Mouse (Mus musculus) 416B (cell line): Measurements from ENCODE around the gene Gm17359.

Experiments
- DNase-seq: peaks from one replicate; pipeline ENCODE4 v3.0.0; 2011; ENCODE audit warnings: low read depth

Gene Gm17359

DNA sequence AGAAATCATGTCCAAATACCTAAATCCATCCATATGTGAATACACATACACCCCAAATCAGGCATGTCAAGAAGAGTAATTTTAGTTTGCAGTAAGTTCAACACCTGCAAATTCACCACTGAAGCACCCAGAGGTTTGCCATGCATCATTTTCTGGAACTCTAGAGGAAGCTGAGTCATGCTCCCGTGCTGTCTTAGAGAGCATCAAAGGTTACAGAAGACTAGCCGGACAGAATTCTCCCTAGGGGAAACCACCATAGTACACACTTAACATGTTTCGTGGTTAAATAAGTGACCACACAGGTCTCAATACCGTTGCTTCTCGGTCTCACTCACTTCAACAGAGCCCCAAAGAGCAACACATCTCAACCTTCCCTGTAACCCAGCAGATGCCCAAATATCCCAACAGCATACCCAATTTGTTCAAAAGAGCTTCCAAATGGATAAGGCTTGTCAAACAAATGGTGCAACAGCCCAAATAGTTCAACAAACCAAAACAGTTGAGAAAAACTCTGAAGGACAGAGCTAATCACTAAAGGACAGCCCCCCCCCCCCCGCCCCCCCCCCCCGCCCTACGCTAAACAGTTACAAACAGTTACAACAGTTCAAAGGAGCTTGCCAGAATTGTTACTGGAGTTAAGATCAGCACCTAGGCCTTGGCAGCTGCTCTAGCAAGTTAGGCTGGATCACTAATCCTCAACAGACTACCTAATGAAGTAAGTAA is at the start of gene Gm17359:
Gene Gm17359, plus strand, starts transcription at position 618 of the 723 bp plus-strand sequence.
- DNase-seq = peak; percentile 84

DNA sequence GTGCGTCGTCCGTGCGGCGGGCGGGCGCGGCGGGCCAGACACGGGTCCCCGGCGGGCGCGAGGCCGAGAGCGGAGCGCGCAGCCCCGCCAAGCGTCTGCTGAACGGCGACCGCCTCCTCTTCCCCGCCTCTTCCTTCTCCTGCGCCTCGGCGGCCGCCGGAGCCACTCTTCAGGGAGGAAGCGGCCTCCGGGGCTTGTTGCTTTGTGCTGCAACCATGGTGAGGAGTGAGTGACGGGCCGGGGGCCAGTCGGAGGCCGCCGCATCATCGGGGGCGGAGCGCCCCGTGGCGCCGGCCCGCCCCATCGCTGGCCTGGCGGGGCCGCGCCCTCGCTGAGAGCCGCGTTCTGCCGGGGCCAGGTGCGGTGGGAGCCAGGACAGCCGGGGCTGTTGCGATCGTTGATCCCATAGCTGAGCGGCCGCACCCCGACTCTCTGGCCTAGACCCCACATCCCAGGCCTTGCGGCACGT is 49.3 kb upstream of the Gm17359 start:
- DNase-seq = peak; percentile 91

DNA sequence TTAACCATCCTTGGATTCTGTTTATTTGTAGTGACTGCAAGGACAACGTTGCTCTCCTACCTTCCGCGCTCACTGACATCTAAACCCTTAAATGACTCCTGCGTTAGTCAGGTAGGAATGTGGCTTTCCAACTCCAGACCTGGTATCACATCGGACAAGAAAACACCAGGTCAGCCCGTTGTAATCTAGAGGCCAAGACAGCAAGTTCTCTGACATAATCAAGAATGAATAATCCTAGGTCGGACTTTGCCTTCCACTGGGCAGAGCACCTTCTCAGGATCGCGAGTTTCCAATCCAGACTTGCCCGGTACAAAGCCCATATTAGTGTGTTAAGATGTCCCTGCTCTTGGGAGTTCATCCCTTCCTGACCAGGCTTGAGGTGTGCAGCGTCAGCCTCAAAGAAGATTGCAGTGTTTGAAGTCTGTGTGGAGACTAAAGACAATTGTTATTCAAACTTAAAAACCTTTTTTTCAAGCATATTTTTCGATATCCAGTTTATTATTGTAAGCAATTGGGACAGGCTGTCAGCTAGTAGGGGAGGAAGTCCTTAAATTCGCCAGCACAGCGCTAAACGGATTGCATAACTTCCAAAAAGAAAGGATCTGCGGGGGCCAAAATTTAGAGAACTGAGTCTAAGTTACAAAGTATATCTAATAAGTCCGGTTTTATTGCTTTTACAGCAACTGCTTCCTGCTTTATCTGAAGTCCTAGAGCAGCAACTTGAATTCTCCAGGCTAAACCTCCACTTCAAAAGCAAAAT is 48.6 kb upstream of the Gm17359 start:
- DNase-seq = peak; percentile 47

DNA sequence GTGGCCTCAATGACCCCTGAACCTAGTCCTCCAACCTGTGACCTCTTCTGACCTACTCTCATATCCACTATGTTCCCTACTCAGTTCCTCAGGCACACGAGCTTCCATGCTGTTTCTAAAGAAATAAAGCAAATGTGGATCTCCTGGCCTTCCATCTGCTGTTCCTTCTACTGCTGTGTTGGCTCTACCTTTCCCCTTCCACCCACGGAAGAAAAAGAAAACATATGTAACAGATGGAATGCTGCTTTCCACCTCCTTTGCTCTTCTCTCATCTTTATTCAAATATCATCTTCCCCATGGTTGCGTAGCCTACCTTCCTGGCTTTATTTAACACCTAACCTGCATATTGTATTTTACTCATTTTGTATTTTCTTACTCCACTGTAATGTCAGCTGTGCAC is 47.4 kb upstream of the Gm17359 start:
- DNase-seq = no peak

DNA sequence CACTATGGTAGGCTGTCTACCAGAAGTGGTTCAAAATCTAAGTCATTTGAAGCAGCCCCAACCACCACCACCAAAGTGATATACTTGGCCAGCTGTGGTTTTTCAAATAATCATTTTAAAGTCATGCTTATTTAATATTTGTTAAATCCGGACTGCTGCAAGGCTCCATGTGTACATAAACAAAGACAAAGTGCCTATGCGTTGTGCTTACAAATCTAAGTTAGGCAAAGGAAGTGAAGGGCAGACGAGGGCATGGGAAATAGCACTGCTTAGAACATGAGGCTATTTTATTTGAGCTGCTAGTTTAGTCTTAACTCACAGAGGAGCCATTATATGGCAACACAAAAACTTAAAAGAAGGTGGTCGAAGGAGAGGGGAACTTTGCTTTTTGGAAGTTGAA is 43.4 kb upstream of the Gm17359 start:
- DNase-seq = no peak

DNA sequence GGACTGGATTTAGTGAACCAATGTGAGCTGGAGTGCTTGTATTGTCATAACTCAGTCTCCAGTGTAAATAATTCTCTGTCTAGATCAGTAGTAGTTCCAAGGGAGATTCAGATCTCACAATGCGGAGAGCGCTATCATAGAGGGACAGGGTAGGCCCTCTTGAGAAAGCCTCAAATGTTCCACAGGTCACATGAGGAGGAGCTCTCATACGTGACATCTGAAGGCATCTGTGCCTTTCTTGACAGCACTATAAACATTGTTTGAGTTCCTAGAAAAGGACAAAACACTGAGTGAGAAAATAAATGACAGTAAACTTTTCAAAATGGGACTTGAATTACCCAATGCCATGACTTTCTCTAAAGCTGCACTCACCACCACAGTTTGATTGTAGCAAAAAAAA is 41.8 kb upstream of the Gm17359 start:
- DNase-seq = no peak

DNA sequence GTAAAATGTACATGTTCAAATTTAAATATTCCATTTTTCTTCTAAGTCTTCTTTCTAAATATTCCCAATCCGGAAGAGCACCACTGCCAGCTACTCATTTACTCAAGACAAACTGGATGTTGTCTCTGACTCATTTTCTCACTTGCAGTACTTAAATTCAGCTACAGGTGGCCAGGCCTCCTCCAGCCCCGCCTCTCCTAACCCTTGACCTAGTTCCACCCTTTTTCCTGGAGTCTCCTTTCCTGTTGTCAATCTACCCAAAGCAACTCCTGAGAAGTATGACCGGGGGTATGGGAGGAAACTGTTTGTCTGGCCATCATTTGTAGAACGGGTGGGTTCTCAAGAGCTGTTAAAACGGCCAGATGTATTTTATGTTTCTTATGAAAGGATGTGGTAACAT is 40.4 kb upstream of the Gm17359 start:
- DNase-seq = no peak

DNA sequence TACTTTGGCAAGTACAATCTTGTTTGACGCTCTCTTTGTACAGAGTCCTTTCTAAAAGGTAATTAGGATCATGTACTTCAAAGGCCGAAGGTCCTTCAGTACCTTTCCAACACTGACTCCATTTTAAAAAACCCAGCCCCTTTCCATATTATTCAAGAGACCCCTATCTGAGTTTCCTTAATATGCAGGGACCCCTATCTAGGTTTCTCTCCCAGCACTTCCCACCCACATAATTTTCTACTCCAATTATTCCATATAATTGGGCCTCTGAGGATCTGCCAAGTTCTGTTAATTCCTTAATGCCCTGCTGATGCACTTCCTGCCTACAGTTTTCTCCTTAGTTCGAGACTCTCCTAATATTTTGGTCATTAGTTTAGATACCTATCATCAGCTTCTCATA is 39.9 kb upstream of the Gm17359 start:
- no peak for DNase-seq

DNA sequence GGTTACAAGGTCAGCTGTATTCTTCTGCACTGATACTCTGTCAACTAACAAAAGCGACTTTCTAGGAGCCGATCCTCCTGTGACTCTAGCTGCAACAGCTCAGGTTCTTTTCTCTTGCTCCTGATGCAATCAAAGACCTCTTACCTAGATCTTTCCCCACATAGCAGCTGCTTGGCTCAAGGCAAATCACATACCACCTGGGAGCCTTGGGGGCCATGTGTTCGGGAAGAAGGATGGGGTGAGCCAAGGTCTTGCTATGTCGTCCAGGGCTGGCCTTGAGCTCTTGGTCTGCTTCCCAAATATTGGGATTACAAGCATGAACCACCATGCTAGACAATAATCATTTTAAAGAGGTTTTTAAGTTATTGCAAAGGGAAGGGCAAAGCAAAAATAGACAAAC is 39.2 kb upstream of the Gm17359 start:
- no peak for DNase-seq

DNA sequence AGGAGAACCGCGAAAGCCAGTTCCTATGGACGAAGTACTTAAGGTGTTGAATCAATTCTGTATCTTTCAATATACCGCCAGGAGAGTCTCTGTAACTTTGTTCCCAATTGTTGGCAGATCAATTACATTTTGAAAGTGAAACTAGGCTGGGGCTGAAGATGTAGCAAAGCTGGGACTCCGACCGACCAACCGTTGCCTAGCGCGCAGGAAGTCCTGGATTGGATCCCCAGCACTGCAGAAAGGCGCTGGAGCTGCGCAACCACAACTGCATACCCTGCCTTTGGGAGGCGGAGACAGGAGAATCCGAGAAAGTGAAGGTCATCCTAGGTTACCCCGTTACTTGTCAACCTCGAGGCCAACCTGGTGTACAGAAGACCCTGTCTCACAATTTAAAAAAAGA is 37.1 kb upstream of the Gm17359 start:
- DNase-seq = no peak

DNA sequence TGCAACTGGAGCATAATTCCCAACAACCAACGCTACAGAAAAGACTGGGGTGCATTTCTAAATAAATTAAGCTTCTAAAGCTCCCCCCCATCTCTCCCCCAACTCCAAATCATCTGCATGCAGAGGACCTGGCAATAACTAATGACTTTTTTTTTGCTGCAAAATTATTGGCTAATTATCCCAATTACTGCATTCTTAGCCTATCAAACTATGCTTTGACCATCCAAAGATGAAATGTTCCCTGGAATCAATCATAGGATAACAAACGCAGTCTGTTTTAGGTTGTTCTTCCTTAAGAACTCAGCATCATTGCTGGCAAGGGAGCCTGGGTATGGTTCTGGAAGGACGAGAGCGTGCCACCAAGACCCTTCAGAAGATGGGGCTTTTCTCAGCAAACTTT is 27.9 kb upstream of the Gm17359 start:
- DNase-seq = no peak

DNA sequence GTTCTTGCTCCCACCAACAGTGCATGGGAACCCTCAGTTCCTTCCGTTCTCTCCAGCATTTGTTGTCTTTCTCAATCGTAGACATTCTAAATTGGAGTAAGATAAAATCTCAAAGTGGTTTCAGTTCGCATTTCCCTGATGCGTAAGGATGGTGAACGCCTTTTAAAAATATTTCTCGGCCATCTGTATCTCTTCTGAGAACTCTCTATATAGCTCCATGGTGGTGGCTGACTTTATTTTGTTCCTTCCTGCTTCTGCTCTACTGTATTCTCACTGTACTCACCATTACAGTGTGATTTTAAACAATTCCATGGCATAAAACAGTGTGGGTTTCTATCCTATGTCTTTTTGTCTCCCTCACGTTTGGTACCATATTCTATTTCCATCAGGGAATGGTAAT is 26.3 kb upstream of the Gm17359 start:
- no peak for DNase-seq

DNA sequence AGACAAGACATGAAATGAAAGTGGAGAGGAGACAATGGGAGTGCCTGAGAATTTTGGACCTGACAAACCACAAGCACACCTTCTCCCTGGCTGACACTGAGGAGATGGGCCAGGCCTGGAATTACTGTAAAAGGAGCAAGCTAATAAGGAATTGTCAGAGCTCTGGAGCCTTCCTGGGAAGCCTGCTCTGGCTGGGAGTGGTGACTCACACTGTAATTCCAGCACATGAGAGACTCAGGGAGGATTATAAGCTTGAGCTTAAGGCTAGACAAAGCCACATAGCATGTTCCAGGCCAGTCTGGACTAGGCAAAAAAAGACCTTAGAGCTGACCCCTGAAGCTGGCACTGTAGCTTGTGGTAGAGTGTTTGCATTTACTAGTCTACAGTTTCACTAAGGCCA is 24.6 kb upstream of the Gm17359 start:
- no peak for DNase-seq

DNA sequence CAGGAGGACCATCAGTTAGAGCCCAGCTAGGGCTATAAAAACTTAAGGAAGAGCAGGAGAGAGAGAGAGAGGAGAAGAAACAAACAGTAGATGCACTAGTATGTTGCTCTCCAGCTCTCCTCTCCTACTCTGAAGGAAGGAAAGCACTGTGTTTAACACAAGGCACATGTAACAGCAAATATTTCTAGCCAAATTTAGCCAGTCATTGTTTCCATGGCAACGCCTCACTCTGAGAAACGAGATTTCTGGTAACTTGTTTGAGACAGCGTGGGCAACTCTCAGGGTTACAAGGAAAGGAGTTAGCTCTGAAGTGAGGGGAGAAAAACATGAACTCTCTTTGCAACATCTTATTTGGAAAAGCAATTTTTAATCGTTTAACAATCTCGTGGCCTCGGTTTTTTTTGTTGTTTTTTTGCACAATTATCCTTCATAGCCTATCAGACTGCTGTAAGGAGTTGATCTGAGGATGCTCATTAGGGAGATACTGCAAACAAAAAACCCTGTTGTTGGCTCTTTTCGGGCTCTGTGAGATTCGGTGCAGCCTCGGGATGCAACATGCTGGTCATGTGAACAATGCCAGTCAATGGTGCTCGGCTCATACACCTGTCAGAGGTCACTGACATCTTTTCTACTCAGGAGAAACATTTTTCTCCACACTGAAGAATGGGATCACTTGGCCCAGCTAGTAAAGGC is 22.3 kb upstream of the Gm17359 start:
- no peak for DNase-seq

DNA sequence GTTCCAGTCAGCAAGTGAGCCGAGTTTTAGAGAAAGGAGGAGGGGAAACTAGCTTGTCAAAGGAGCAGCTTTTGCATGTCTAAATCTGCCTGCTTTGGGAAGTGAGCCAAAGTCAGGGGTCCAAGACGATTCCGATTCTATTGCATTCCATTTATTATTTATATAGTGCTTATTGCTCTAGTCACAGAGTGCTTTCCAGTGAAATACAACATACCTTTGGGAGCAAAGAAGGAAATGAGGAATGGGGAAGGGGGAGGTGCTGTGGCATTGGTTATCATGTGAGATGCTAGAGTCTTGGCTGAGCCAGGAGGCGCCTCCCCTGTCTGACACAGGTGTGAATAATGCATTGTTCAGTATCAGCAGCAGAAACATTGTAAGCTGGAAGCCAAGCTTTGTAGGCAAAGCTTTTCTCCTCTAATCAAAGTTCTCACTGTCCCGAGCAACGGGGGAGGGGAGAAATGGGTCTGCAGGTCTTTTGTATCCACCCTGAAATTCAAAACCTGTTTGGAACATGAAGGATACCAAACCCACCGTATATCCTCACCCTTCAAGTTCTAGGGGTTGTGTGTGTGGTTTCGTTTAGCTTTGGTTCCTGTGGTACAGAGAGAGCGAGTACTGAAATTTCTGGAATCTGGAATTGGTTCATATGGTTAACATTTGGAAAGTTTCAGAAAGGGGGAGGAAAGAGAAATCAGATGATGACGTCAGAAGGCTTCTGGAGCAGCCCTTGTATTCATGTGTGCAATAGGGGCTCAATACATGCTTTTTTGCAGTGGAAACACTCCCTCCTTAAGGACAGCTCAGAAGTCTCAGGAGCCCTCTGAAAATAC is 11.5 kb upstream of the Gm17359 start:
- no peak for DNase-seq

DNA sequence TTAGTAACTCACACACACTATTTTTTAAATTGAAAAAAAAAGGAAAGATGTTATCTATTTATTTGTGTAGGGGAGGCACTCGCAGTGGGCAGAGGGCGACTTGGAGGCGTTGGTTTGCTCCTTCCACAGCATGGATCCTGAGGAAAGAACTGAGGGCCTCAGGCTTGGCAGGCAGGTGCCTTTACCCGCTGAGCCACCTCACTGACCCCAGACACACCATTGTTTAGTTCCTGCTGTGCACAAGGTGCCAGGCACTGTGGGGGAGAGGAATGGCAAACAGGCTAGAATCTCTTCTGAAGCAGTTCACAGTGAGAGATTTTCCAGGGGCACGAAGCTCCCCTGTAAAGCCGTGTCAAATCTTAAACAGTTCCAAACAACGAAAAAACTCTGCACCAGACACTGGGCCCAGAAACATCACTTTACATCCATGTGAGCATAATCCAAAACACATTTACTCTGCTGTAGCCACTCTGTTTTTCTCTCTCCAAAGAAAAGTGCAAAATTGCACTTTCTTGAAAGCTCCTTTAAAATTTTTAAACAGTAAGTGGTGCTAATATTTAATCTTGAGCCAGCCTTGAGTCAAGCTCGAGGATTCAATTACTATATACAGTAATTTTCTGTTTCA is 6.7 kb upstream of the Gm17359 start:
- DNase-seq = no peak

DNA sequence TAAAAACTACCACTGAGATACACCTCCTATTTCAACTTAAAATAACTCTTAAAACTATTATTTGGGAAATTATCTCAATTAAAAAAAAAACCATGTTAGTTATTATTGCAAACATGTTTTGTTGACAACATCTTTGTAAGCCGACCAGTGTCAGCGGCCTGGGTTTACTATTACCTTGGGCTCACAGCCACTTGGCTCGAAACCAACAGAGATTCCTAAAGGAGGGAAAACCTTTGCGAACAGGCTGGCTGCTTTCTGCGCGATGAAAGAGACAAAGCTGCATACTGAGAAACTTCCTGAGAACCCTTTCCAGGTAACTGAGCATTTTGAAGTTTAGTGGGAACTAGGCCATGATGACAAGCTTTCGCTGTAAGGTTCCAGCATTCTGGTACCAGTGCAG is 3.4 kb upstream of the Gm17359 start:
- no peak for DNase-seq

DNA sequence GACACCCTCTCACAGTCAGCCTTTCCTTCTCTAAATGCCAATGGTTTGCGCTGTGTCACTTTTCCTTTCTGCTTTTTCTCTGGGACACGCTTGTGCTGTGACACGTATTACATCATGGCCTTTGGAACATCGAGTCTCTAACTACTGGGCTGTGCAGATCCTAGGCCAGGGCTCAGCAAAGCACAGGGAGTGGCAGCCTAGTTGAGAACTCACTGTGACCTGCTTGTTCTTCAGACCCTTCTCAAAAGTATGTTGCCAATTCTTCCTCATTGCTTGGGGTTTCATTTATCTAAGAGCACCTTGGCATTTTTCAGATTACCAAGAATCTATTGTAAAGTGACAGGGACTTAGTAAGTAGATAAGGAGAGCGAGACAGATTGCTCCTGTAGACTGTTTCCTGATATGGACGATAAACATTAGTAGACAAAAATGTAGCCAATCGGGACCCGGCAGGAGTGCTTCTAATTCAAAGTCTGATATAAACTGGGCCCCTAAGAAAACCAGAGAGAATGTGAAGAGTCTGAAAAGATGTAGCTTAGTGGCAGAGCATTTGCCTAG is 2.7 kb upstream of the Gm17359 start:
- no peak for DNase-seq

DNA sequence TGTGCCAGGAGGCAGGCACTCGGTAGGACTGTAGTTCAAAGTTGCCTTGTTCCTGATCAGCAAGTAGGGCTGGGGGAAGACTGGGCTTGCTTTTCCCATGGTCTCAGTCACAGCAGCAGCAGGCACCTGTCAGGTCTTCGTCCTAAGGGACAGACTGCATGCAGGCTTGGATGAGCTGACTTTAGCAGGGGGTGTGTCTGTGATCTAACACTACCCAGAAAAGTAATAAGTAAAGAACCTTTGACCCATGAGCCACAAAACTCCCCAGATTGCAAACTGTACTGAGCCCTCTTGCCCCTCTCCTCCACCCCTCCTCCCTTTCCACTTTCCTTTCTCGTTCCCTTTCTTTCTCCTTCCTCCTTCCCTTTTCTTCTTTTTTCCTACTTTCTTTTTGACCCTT is 4.3 kb downstream of the Gm17359 start:
- DNase-seq = no peak

DNA sequence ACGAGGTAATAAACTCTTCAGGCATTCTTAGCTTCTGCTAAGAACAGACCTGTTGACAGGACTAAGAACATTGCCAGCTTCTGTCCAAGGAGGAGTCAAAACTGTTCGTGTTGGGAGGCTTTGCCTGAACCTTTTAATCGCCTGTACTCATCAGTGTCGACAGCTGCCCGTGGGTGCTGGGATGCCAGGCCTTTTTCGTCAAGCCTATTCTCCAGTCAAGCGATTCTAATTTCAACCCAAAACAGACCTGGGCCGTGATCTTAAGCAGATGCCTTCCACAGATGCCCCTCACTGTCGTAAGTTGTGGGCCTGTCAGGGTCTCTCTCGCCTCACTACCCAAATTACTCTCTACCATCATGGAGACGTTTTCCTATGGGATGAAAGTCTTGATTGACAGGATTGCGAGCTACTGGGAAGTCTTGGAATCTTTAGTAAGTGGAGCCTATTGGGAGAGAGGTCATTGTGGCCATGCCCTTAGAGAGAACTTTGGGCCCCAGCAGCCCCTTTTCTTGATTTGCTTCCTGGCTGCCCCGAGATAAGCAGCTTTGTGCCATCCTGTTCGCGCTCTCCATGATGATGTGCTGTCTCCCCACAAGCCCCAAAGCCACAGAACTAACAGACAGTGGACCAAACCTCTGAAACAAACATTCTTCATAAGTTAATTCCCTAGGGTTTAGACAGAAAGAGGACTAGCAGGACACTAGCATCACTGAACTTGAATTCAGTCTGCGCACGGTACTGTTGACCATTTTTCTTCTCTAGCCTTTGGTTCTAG is 6.7 kb downstream of the Gm17359 start:
- peak; percentile 13 for DNase-seq

DNA sequence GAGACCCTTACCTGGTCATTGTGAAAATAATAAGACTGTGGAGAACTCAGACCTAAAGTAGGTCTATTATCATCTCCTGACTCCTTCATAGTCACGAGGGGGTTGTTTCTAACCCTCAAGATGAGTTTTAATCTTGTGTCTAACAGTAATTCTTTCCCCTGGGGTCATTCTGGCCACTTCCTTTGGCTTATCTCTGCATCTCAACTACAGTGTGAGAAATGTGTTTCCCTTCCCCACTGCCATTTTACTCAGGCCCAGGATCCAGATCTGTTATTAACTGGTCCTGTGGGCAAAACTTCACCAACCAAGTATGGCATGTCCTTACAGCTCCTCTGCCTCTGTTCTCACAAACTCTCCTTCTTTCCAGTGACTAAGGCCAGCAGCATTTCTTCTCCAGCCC is 12.8 kb downstream of the Gm17359 start:
- peak; percentile 91 for DNase-seq
